ENCODE assay signal across 15 mouse cellular contexts in genomic region chr2:178337878-178338277, GRCm38 (mm10).
DNase-seq lines count a peak whose midpoint lies in the region; ATAC-seq and TF ChIP-seq lines count a peak whose summit lies in the region.
"Had no signal": no experiment of that assay in that cellular context is flagged by ENCODE, and none has a peak within 500 bp of the region (broad histone marks: within the 10 kb centered on the region; RNA-seq: fewer than 3 reads in every experiment).

No protein-coding gene starts in this region.

- no peak for ATAC-seq in forebrain, embryonic 14.5 days
- no peak for ATAC-seq in forebrain, embryonic 15.5 days (replicated peaks)
- ATAC-seq: forebrain, embryonic 16.5 days had no signal

- no peak overlapping the region for H3K4me2 ChIP-seq in forebrain, embryonic 14.5 days (ENCODE audit: low read length)
- no peak overlapping the region for H3K4me2 ChIP-seq in forebrain, embryonic 15.5 days (replicated peaks)
- H3K4me2 ChIP-seq: embryonic facial prominence, embryonic 13.5 days; hindbrain, embryonic 15.5 days; liver, embryonic 15.5 days; midbrain, embryonic 12.5 days had no signal

- no peaks in the 10 kb centered on the region for H3K4me1 ChIP-seq in forebrain, embryonic 14.5 days (ENCODE audit: control insufficient read depth, insufficient read depth, low read length)
- no peaks in the 10 kb centered on the region for H3K4me1 ChIP-seq in forebrain, embryonic 15.5 days
- no peaks in the 10 kb centered on the region for H3K4me1 ChIP-seq in ES-E14 (ENCODE audit: control insufficient read depth in 2 of 2, insufficient read depth in 2 of 2, low read length in 2 of 2, poor library complexity in 1 of 2)
- H3K4me1 ChIP-seq: embryonic facial prominence, embryonic 13.5 days; heart, embryonic 10.5 days; hindbrain, embryonic 15.5 days; liver, embryonic 15.5 days; midbrain, embryonic 12.5 days had no signal

- in situ Hi-C loops in ES-E14 (cut with MboI; ENCODE audit: low sequenced_read_pairs in 2 of 2, unreplicated experiment in 2 of 2): loop anchor here (10.0 kb wide), 1 partner anchor 233 kb away; no protein-coding TSS in a partner anchor

- H3K9me3 ChIP-seq in forebrain, embryonic 14.5 days (replicated peaks; ENCODE audit: control insufficient read depth, low read length): no peaks in the 10 kb centered on the region
- no peaks in the 10 kb centered on the region for H3K9me3 ChIP-seq in forebrain, embryonic 15.5 days
- no peaks in the 10 kb centered on the region for H3K9me3 ChIP-seq in ES-E14 (ENCODE audit: control insufficient read depth, insufficient read depth, low read depth, low read length)
- H3K9me3 ChIP-seq: embryonic facial prominence, embryonic 13.5 days; heart, embryonic 10.5 days; hindbrain, embryonic 15.5 days; liver, embryonic 15.5 days; midbrain, embryonic 12.5 days had no signal

- WGBS in forebrain, embryonic 14.5 days: 36% methylated on average over 1 of the region's 1 CpGs
- 61% methylated on average over 1 of the region's 1 CpGs for WGBS in forebrain, embryonic 15.5 days

- no peaks in the 10 kb centered on the region for H3K27me3 ChIP-seq in forebrain, embryonic 14.5 days (replicated peaks; ENCODE audit: control insufficient read depth, insufficient read depth, low read length)
- no peaks in the 10 kb centered on the region for H3K27me3 ChIP-seq in forebrain, embryonic 15.5 days
- H3K27me3 ChIP-seq: embryonic facial prominence, embryonic 13.5 days; hindbrain, embryonic 15.5 days; liver, embryonic 15.5 days; midbrain, embryonic 12.5 days had no signal

- DNase-seq in forebrain, embryonic 14.5 days (ENCODE audit: low spot score): peak; percentile 59
- no peak for DNase-seq in left cerebral cortex, adult 2 months (ENCODE audit: extremely low spot score in 1 of 2, low spot score in 2 of 2)
- DNase-seq in left cerebral cortex, adult 8-10 months (ENCODE audit: low spot score in 2 of 2): no peak
- no peak for DNase-seq in ES-E14 (ENCODE audit: low read depth, low spot score)
- peak; percentile 45 for DNase-seq in embryo, embryonic 11 days
- no peak for DNase-seq in urinary bladder, adult 18-20 months (ENCODE audit: low spot score in 2 of 2)
- no peak for DNase-seq in right cerebral cortex, postnatal 14 days
- DNase-seq: right cerebral cortex, postnatal 25 days had no signal

- peak; percentile 73 for TF ChIP-seq CTCF in left cerebral cortex, adult 2 months (IDR thresholded peaks at IDR 0.05)

- no peak overlapping the region for H3K9ac ChIP-seq in forebrain, embryonic 14.5 days (ENCODE audit: low read length)
- no peak overlapping the region for H3K9ac ChIP-seq in forebrain, embryonic 15.5 days (replicated peaks)
- no peak overlapping the region for H3K9ac ChIP-seq in ES-E14 (ENCODE audit: insufficient read depth, low read depth, low read length, poor library complexity, severe bottlenecking)
- H3K9ac ChIP-seq: embryonic facial prominence, embryonic 13.5 days; hindbrain, embryonic 15.5 days; liver, embryonic 15.5 days; midbrain, embryonic 12.5 days had no signal

- peaks cover 9% of the 10 kb centered on the region; the same call in 1 of the 2 replicates for H3K36me3 ChIP-seq in forebrain, embryonic 14.5 days (ENCODE audit: control insufficient read depth, insufficient read depth, low read length)
- peaks cover 18% of the 10 kb centered on the region for H3K36me3 ChIP-seq in forebrain, embryonic 15.5 days
- no peaks in the 10 kb centered on the region for H3K36me3 ChIP-seq in ES-E14 (ENCODE audit: control insufficient read depth, insufficient read depth, low read length, poor library complexity, severe bottlenecking)
- H3K36me3 ChIP-seq: embryonic facial prominence, embryonic 13.5 days; heart, embryonic 10.5 days; liver, embryonic 15.5 days had no signal

- H3K4me3 ChIP-seq in forebrain, embryonic 14.5 days (ENCODE audit: low read depth, low read length): no peak overlapping the region
- no peak overlapping the region for H3K4me3 ChIP-seq in forebrain, embryonic 15.5 days
- no peak overlapping the region for H3K4me3 ChIP-seq in left cerebral cortex, adult 2 months
- no peak overlapping the region for H3K4me3 ChIP-seq in ES-E14 (ENCODE audit: insufficient read depth in 1 of 2, low read depth in 1 of 2, low read length in 2 of 2, poor library complexity in 1 of 2, severe bottlenecking in 1 of 2)
- H3K4me3 ChIP-seq: embryonic facial prominence, embryonic 13.5 days; heart, embryonic 10.5 days; hindbrain, embryonic 15.5 days; liver, embryonic 15.5 days; midbrain, embryonic 12.5 days had no signal

- no peak overlapping the region for H3K27ac ChIP-seq in forebrain, embryonic 14.5 days (ENCODE audit: low read depth, low read length)
- no peak overlapping the region for H3K27ac ChIP-seq in forebrain, embryonic 15.5 days (replicated peaks)
- no peak overlapping the region for H3K27ac ChIP-seq in left cerebral cortex, adult 2 months
- no peak overlapping the region for H3K27ac ChIP-seq in ES-E14 (ENCODE audit: insufficient read depth, low read depth, low read length, poor library complexity, severe bottlenecking)
- H3K27ac ChIP-seq: embryonic facial prominence, embryonic 13.5 days; heart, embryonic 10.5 days; hindbrain, embryonic 15.5 days; liver, embryonic 15.5 days; midbrain, embryonic 12.5 days had no signal

- intact Hi-C loops in left cerebral cortex, adult 2 months (cut with DNase I): loop anchor here (2.0 to 5.0 kb wide), 4 partner anchors 43 to 241 kb away; partner anchors contain the start of gene Phactr3

TF ChIP-seq in ES-E14, 5 proteins besides CTCF, POLR2A, EP300 and RAD21:
- peak; percentile 50; the same call in 1 of the 2 replicates for TF ChIP-seq ZC3H11A (IDR thresholded peaks at IDR 0.05; ENCODE audit: borderline replicate concordance, low read depth, low read length)
- TF ChIP-seq ZNF384 (IDR thresholded peaks at IDR 0.05; ENCODE audit: low read depth, low read length): no peak

Comparison
In these comparisons a context has a peak if more than half of its experiments do, and no peak if none do; other contexts are left out.
1. DNase-seq: peak in forebrain, embryonic 14.5 days (single experiment) and embryo, embryonic 11 days (single experiment); none in left cerebral cortex, adult 2 months (0 of 2), left cerebral cortex, adult 8-10 months (0 of 2), ES-E14 (single experiment), urinary bladder, adult 18-20 months (0 of 2) and right cerebral cortex, postnatal 14 days (single experiment).